Mouse (Mus musculus) liver, embryonic 11.5 days (tissue): ENCODE data around the gene Map2k1. TPM values are rescaled to one million over a fixed set of nuclear protein-coding genes. Genes with fewer than 3 reads are reported as not detected.
"Not testable (repeated sequence)": the region's sequence is repeated elsewhere in the genome, so short reads cannot be mapped to it uniquely, and the experiment has no call there.

Experiments used
- ATAC-seq: fragments of 200-750 bp; cut with Nextera tagmentation; replicated peaks from 2 replicates; pipeline ENCODE4 v1.8.0; 2017; ENCODE audit warnings: moderate number of reproducible peaks, mild to moderate bottlenecking, moderate TSS enrichment, moderate library complexity; ENCODE audit not compliant: low FRiP score
- DNase-seq: peaks from one replicate; pipeline ENCODE4 v3.0.0-alpha.2; 2017; ENCODE audit warnings: low spot score
- H3K27ac ChIP-seq: fragments of 300-500 bp; sonication (generic); 2 replicates; pipeline ENCODE4 v1.5.1; 2014; ENCODE audit warnings: mild to moderate bottlenecking, low read depth, low read length, control low read depth
- H3K27me3 ChIP-seq: fragments of 300-500 bp; sonication (generic); replicated peaks from 2 replicates; pipeline ENCODE4 v1.6.1; 2014; ENCODE audit warnings: low read length, mixed read lengths; ENCODE audit not compliant: control insufficient read depth, insufficient read depth
- H3K36me3 ChIP-seq: fragments of 300-500 bp; sonication (generic); 2 replicates; pipeline ENCODE4 v1.6.1; 2014; ENCODE audit warnings: mild to moderate bottlenecking, low read length, moderate library complexity, mixed read lengths; ENCODE audit not compliant: control insufficient read depth, insufficient read depth
- H3K4me1 ChIP-seq: fragments of 300-500 bp; sonication (generic); replicated peaks from 2 replicates; pipeline ENCODE4 v1.6.1; 2014; ENCODE audit warnings: low read length, mixed read lengths; ENCODE audit not compliant: control insufficient read depth, insufficient read depth
- H3K4me2 ChIP-seq: fragments of 300-500 bp; sonication (generic); 2 replicates; pipeline ENCODE4 v1.6.1; 2014; ENCODE audit warnings: mild to moderate bottlenecking, control low read depth, moderate library complexity
- H3K4me3 ChIP-seq: fragments of 300-500 bp; sonication (generic); 2 replicates; pipeline ENCODE4 v1.5.1; 2014; ENCODE audit warnings: low read depth, low read length, control low read depth
- H3K9ac ChIP-seq: fragments of 300-500 bp; sonication (generic); 2 replicates; pipeline ENCODE4 v1.6.1; 2014; ENCODE audit warnings: low read depth, low read length, control low read depth
- H3K9me3 ChIP-seq: fragments of 300-500 bp; sonication (generic); 2 replicates; pipeline ENCODE4 v1.6.1; 2016; ENCODE audit warnings: low read length, inconsistent platforms, mixed read lengths; ENCODE audit not compliant: control insufficient read depth
- WGBS: fragments of 180-500 bp; shearing (Covaris S2); extraction: QIAGEN DNeasy Blood & Tissue Kit; methylation state at CpG from one replicate; pipeline ENCODE4 v1.1.7; 2014; 5-methylcytosine and 5-hydroxymethylcytosine counted together
- polyA plus RNA-seq: library from polyadenylated mRNA; unstranded; fragments of >200 nt; fragmentation: Nextera tagmentation; extraction: Ambion mirVana; gene quantifications from 2 replicates; pipeline ENCODE4 v1.2.1, GENCODE M21; 2014

Map2k1 gene
- polyA plus RNA-seq: 68.1 and 74.5 TPM in 2 replicates

- Histone ChIP-seq H3K9me3 (no peaks in the 10 kb centered on the region), H3K4me1 (peaks cover 12% of the 10 kb centered on the region), H3K4me2 (peak within 1 kb of the TSS; percentile 95), H3K27ac (peak within 1 kb of the TSS; percentile 93), H3K4me3 (peak within 1 kb of the TSS; percentile 90), H3K9ac (peak within 1 kb of the TSS; percentile 92), H3K36me3 (peaks cover 3% of the 10 kb centered on the region; the same call in 1 of the 2 replicates), H3K27me3 (no peaks in the 10 kb centered on the region)
- WGBS: under 1% methylated on average over 87 of the region's 89 CpGs
- ATAC-seq (peak; percentile 99), DNase-seq (peak; percentile 100)
Measured at GRCm38 (mm10) chr9:64253021-64253904, at the start of gene Map2k1. Gene Map2k1 (minus strand): TSS chr9:64253631.

GRCm38 (mm10) chr9:64303086-64303485 lies 49.7 kb upstream of the Map2k1 start:
- WGBS: 90% methylated on average over 4 of the region's 4 CpGs
- not testable (repeated sequence) for H3K9me3 ChIP-seq, H3K4me1 ChIP-seq, ATAC-seq, DNase-seq, H3K27ac ChIP-seq, H3K4me3 ChIP-seq, H3K27me3 ChIP-seq, H3K4me2 ChIP-seq, H3K9ac ChIP-seq
- H3K36me3 ChIP-seq: peaks cover 38% of the 10 kb centered on the region

- WGBS: 34% methylated on average over 5 of the region's 5 CpGs
- H3K27ac ChIP-seq: peak overlapping the region; percentile 85
- no peaks in the 10 kb centered on the region for H3K27me3 ChIP-seq
- H3K4me1 ChIP-seq: peaks cover 6% of the 10 kb centered on the region
- peak overlapping the region; percentile 82 for H3K4me3 ChIP-seq
- H3K4me2 ChIP-seq: peak overlapping the region; percentile 93
- H3K9ac ChIP-seq: peak overlapping the region; percentile 98
- ATAC-seq (0 out of 2 replicates have a peak, but pooled peaks have one; percentile 14), DNase-seq (no peak)
- H3K36me3 ChIP-seq: peaks cover 8% of the 10 kb centered on the region; the same call in 1 of the 2 replicates
- H3K9me3 ChIP-seq: no peaks in the 10 kb centered on the region
Measured at GRCm38 (mm10) chr9:64282404-64282987, 29.1 kb upstream of the Map2k1 start.

GRCm38 (mm10) chr9:64281781-64282178 lies 28.3 kb upstream of the Map2k1 start:
- H3K27ac ChIP-seq: peak overlapping the region; percentile 85
- DNase-seq: no peak

GRCm38 (mm10) chr9:64281105-64281780 lies 27.8 kb upstream of the Map2k1 start, which contains the start of gene Tipin:
Gene Tipin (plus strand): TSS chr9:64281581.
- peaks cover 6% of the 10 kb centered on the region for H3K4me1 ChIP-seq
- DNase-seq: peak; percentile 95
- peak within 1 kb of the TSS; percentile 85 for H3K27ac ChIP-seq
- peaks cover 8% of the 10 kb centered on the region; the same call in 1 of the 2 replicates for H3K36me3 ChIP-seq
- peak; percentile 89 for ATAC-seq
- H3K9me3 ChIP-seq: no peaks in the 10 kb centered on the region
- peak within 1 kb of the TSS; percentile 82 for H3K4me3 ChIP-seq
- no peaks in the 10 kb centered on the region for H3K27me3 ChIP-seq
- peak within 1 kb of the TSS; percentile 98 for H3K9ac ChIP-seq
- H3K4me2 ChIP-seq: peak within 1 kb of the TSS; percentile 93
- WGBS: 2% methylated on average over 46 of the region's 46 CpGs

More at GRCm38 (mm10) chr9:64281781-64282178, 28.3 kb upstream of the Map2k1 start:
- H3K36me3 ChIP-seq: peaks cover 8% of the 10 kb centered on the region; the same call in 1 of the 2 replicates
- under 1% methylated on average over 24 of the region's 24 CpGs for WGBS
- H3K27me3 ChIP-seq: no peaks in the 10 kb centered on the region
- ATAC-seq: peak; percentile 80
- peak overlapping the region; percentile 93 for H3K4me2 ChIP-seq
- no peaks in the 10 kb centered on the region for H3K9me3 ChIP-seq
- peak overlapping the region; percentile 82 for H3K4me3 ChIP-seq
- H3K4me1 ChIP-seq: peaks cover 6% of the 10 kb centered on the region
- H3K9ac ChIP-seq: peak overlapping the region; percentile 98

- Histone ChIP-seq H3K4me3 (no peak overlapping the region), H3K36me3 (peaks cover 2% of the 10 kb centered on the region; the same call in 1 of the 2 replicates), H3K27ac (no peak overlapping the region), H3K9ac (no peak overlapping the region), H3K27me3 (no peaks in the 10 kb centered on the region), H3K4me2 (no peak overlapping the region), H3K4me1 (peaks cover 6% of the 10 kb centered on the region), H3K9me3 (no peaks in the 10 kb centered on the region)
- 88% methylated on average over 6 of the region's 6 CpGs for WGBS
- ATAC-seq (no peak), DNase-seq (no peak)
Measured at GRCm38 (mm10) chr9:64278665-64279310, 25.4 kb upstream of the Map2k1 start.

GRCm38 (mm10) chr9:64277706-64278105 lies 24.3 kb upstream of the Map2k1 start:
- H3K27me3 ChIP-seq: no peaks in the 10 kb centered on the region
- no peak overlapping the region for H3K4me2 ChIP-seq
- peaks cover 4% of the 10 kb centered on the region for H3K4me1 ChIP-seq
- H3K9me3 ChIP-seq: no peaks in the 10 kb centered on the region
- H3K27ac ChIP-seq: no peak overlapping the region
- no peak overlapping the region for H3K4me3 ChIP-seq
- DNase-seq: peak; percentile 64
- H3K9ac ChIP-seq: no peak overlapping the region
- H3K36me3 ChIP-seq: no peaks in the 10 kb centered on the region
- 56% methylated on average over 8 of the region's 8 CpGs for WGBS
- ATAC-seq: no peak

- WGBS: 66% methylated on average over 1 of the region's 1 CpGs
- H3K9me3 ChIP-seq: no peaks in the 10 kb centered on the region
- no peaks in the 10 kb centered on the region for H3K27me3 ChIP-seq
- no peak overlapping the region for H3K27ac ChIP-seq
- no peak overlapping the region for H3K4me3 ChIP-seq
- DNase-seq: no peak
- ATAC-seq: no peak
- no peak overlapping the region for H3K9ac ChIP-seq
- no peaks in the 10 kb centered on the region for H3K36me3 ChIP-seq
- no peak overlapping the region for H3K4me2 ChIP-seq
- no peaks in the 10 kb centered on the region for H3K4me1 ChIP-seq
Measured at GRCm38 (mm10) chr9:64274919-64275318, 21.5 kb upstream of the Map2k1 start.
